Mouse (Mus musculus) lung, postnatal 0 days (tissue): ENCODE measurements around the gene Fchsd2.

ENCODE experiments used
- CTCF ChIP-seq: IDR thresholded peaks from 2 replicates; pipeline ENCODE4 v1.5.1; 2016; ENCODE audit warnings: antibody characterized with exemption, mild to moderate bottlenecking
- EP300 ChIP-seq: IDR thresholded peaks from 2 replicates; pipeline ENCODE4 v1.6.1; 2016; ENCODE audit warnings: antibody characterized with exemption, mild to moderate bottlenecking, control low read depth

DNA sequence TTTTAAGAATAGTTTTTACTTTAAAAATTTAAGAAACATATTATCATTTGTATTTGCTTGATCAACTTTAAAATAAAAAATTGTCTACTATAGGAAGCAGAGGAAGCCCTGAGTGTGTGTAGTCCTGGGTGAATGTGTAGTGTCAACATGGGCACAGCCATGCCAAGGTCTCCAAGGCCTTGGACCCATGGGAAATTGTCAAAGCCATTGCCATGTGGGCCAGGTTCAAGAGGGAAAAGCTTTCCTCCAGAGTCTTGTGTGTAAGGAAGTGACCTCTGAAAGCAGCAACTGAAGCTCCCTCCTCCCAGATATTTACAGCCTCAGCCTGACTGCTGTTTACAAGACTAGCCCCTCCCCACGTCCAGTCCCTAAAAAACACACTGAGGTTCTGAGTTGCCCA, 136.7 kb downstream of the Fchsd2 start:
- TF ChIP-seq CTCF (no peak), EP300 (no peak)
